Comparison of ENCODE assay signal across 28 mouse cellular contexts in the genomic region with DNA sequence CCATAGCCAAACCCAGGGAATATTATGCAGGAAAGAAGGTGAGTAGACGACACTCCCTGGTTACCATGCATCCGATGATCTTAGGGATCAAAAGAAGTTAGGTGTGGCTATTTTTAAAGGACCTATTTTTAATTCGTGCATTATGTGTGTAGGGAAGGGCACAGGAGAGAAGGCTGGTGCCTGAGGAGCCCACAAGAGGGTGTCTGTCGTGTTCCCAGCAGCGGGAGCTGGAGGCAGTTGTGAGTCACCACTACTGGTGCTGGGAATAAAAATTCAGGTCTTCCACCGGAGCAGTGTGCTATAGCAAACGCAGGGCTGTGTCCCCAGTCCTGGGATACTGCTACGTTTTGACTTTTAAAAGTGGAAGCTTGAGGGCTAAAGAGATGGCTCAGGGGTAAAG. TPM values are rescaled to one million over a fixed set of nuclear protein-coding genes. Genes with fewer than 3 reads are reported as not detected.
DNase-seq lines count a peak whose midpoint lies in the region; ATAC-seq and TF ChIP-seq lines count a peak whose summit lies in the region.
"Had no signal": no experiment of that assay in that cellular context is flagged by ENCODE, and none has a peak within 500 bp of the region (broad histone marks: within the 10 kb centered on the region; RNA-seq: fewer than 3 reads in every experiment).

No protein-coding gene starts in this region.

- DNase-seq in frontal cortex, postnatal 10 days (ENCODE audit: low spot score in 2 of 2): no peak
- DNase-seq in kidney, postnatal 0 days (ENCODE audit: low spot score): no peak
- DNase-seq in kidney, adult 18-20 months: no peak
- no peak for DNase-seq in Patski (ENCODE audit: low read depth, low spot score)
- DNase-seq in stomach, postnatal 0 days (ENCODE audit: low spot score): no peak
- DNase-seq: adrenal gland, postnatal 14 days; B cell, adult 2 months; cerebellum, adult 18-20 months; cerebellum, postnatal 10 days; gastrocnemius, postnatal 36 days; heart, adult 11 months; heart, postnatal 36 days had no signal

- no peaks in the 10 kb centered on the region for H3K36me3 ChIP-seq in kidney, postnatal 0 days (ENCODE audit: insufficient read depth, low read length)
- no peaks in the 10 kb centered on the region for H3K36me3 ChIP-seq in stomach, postnatal 0 days (ENCODE audit: control insufficient read depth, insufficient read depth, low read length)
- H3K36me3 ChIP-seq: embryonic facial prominence, embryonic 12.5 days; forebrain, embryonic 15.5 days; G1E; heart, embryonic 13.5 days had no signal

- no peak overlapping the region for H3K4me2 ChIP-seq in kidney, postnatal 0 days (ENCODE audit: low read length)
- H3K4me2 ChIP-seq in stomach, postnatal 0 days (replicated peaks; ENCODE audit: low read depth): no peak overlapping the region
- H3K4me2 ChIP-seq: forebrain, embryonic 15.5 days had no signal

- H3K27me3 ChIP-seq in kidney, postnatal 0 days (ENCODE audit: insufficient read depth, low read length): no peaks in the 10 kb centered on the region
- H3K27me3 ChIP-seq in Patski: no peaks in the 10 kb centered on the region
- H3K27me3 ChIP-seq in stomach, postnatal 0 days (ENCODE audit: control insufficient read depth, insufficient read depth, low read length): no peaks in the 10 kb centered on the region
- H3K27me3 ChIP-seq: embryonic facial prominence, embryonic 12.5 days; forebrain, embryonic 15.5 days; heart, embryonic 13.5 days had no signal

- TF ChIP-seq EP300 in stomach, postnatal 0 days (optimal IDR thresholded peaks at IDR 0.05): no peak

- no peak overlapping the region for H3K27ac ChIP-seq in kidney, postnatal 0 days
- H3K27ac ChIP-seq in stomach, postnatal 0 days (replicated peaks): no peak overlapping the region
- H3K27ac ChIP-seq: embryonic facial prominence, embryonic 12.5 days; forebrain, embryonic 15.5 days; heart, embryonic 13.5 days had no signal

- no peaks in the 10 kb centered on the region for H3K9me3 ChIP-seq in kidney, postnatal 0 days (replicated peaks; ENCODE audit: low read length)
- no peaks in the 10 kb centered on the region for H3K9me3 ChIP-seq in stomach, postnatal 0 days (ENCODE audit: control insufficient read depth, low read length)
- H3K9me3 ChIP-seq: embryonic facial prominence, embryonic 12.5 days; forebrain, embryonic 15.5 days; heart, embryonic 13.5 days had no signal

- POLR2A ChIA-PET in Patski (lab: Charles Lee): interaction anchor here (1.0 kb wide), 1 partner anchor 13 kb away, joined by 4 read pairs; no protein-coding TSS in a partner anchor

- whole genome bisulfite sequencing in kidney, postnatal 0 days: 89% methylated on average over 8 of the region's 8 CpGs
- WGBS in stomach, postnatal 0 days: 83% methylated on average over 8 of the region's 8 CpGs

- no peak overlapping the region for H3K9ac ChIP-seq in kidney, postnatal 0 days (ENCODE audit: low read depth, low read length)
- H3K9ac ChIP-seq in stomach, postnatal 0 days (ENCODE audit: low read length): no peak overlapping the region
- H3K9ac ChIP-seq: embryonic facial prominence, embryonic 12.5 days; forebrain, embryonic 15.5 days; heart, embryonic 13.5 days had no signal

- H3K4me3 ChIP-seq in kidney, postnatal 0 days (replicated peaks; ENCODE audit: low read depth, low read length): no peak overlapping the region
- H3K4me3 ChIP-seq in stomach, postnatal 0 days (ENCODE audit: low read depth, low read length): no peak overlapping the region
- H3K4me3 ChIP-seq: embryonic facial prominence, embryonic 12.5 days; forebrain, embryonic 15.5 days; heart, embryonic 13.5 days had no signal

- peak; percentile 17; the same call in 1 of the 2 replicates for TF ChIP-seq CTCF in kidney, postnatal 0 days (IDR thresholded peaks at IDR 0.05; ENCODE audit: low read depth)
- TF ChIP-seq CTCF in Patski (IDR thresholded peaks at IDR 0.05): peak; percentile 66
- peak; percentile 40; the same call in 1 of the 2 replicates for TF ChIP-seq CTCF in stomach, postnatal 0 days (IDR thresholded peaks at IDR 0.05; ENCODE audit: low read depth)

- ATAC-seq in frontal cortex, adult (ENCODE audit: low TSS enrichment): peak; percentile 55; the same call in 1 of the 2 replicates
- no peak for ATAC-seq in kidney, postnatal 0 days (replicated peaks; ENCODE audit: low FRiP score, low read depth)
- ATAC-seq in Patski: no peak
- no peak for ATAC-seq in stomach, postnatal 0 days (ENCODE audit: low FRiP score, low TSS enrichment)
- no peak for ATAC-seq in monocyte, adult 5-6 weeks (replicated peaks; ENCODE audit: insufficient number of reproducible peaks, low FRiP score, low TSS enrichment, poor library complexity, severe bottlenecking)
- ATAC-seq: activated CD4-positive, CD25-positive, alpha-beta regulatory T cell, adult 4 months; CD4-positive, CD25-positive, alpha-beta regulatory T cell, adult 4 months; forebrain, embryonic 15.5 days; intestine, embryonic 16.5 days had no signal

- CTCF ChIA-PET in Patski (lab: Charles Lee): interaction anchor here (0.6 to 1.4 kb wide), 4 partner anchors 10 to 160 kb away, joined by 3 read pairs; no protein-coding TSS in a partner anchor

- in situ Hi-C loops in Patski (cut with MboI; ENCODE audit: low pct_unique_long_range_greater_than_20kb): no loop called here

- H3K4me1 ChIP-seq in kidney, postnatal 0 days (replicated peaks; ENCODE audit: insufficient read depth, low read length): 0 out of 2 replicates have a peak, but pooled peaks cover 3% of the 10 kb centered on the region
- no peaks in the 10 kb centered on the region for H3K4me1 ChIP-seq in stomach, postnatal 0 days (replicated peaks; ENCODE audit: control insufficient read depth, insufficient read depth)
- H3K4me1 ChIP-seq: embryonic facial prominence, embryonic 12.5 days had no signal

RNA-seq across cellular contexts. Expression of a gene that starts 9.6 kb away (rescaled TPM):
- 9.8 and 10.7 TPM in 2 replicates for polyA plus RNA-seq in kidney, postnatal 0 days (2015; fragmentation: Nextera tagmentation; extraction: Ambion mirVana)
- 43.1 TPM for polyA plus RNA-seq in Patski (2021)
- polyA plus RNA-seq in stomach, postnatal 0 days (2015; fragmentation: Nextera tagmentation; extraction: Ambion mirVana): 5.4 and 6.7 TPM in 2 replicates
- not detected in 3 replicates for total RNA-seq in monocyte, adult 5-6 weeks (2017)
- total RNA-seq: common myeloid progenitor, adult 5-6 weeks had no signal
- polyA plus RNA-seq: G1E had no signal

RNA-seq across cellular contexts. Expression of a gene that starts 54.9 kb away (rescaled TPM):
- polyA plus RNA-seq in kidney, postnatal 0 days (2015; fragmentation: Nextera tagmentation; extraction: Ambion mirVana): not detected in 2 replicates
- not detected for polyA plus RNA-seq in Patski (2021)
- not detected in 2 replicates for polyA plus RNA-seq in stomach, postnatal 0 days (2015; fragmentation: Nextera tagmentation; extraction: Ambion mirVana)
- not detected in 3 replicates for total RNA-seq in monocyte, adult 5-6 weeks (2017)
- total RNA-seq: adrenal gland, adult 18-20 months; adrenal gland, postnatal 14 days; common myeloid progenitor, adult 5-6 weeks; G1E; gastrocnemius, adult 18-20 months; gastrocnemius, postnatal 36 days; heart, postnatal 36 days had no signal
- polyA plus RNA-seq: activated CD4-positive, CD25-positive, alpha-beta regulatory T cell, adult 4 months; CD4-positive, CD25-positive, alpha-beta regulatory T cell, adult 4 months; embryonic facial prominence, embryonic 12.5 days; forebrain, embryonic 11.5 days; forebrain, embryonic 15.5 days; frontal cortex, adult 2 months; G1E; heart, embryonic 13.5 days; heart, postnatal 0 days; hindbrain, embryonic 11.5 days; intestine, embryonic 16.5 days had no signal
